Mouse (Mus musculus): Measurements from ENCODE around the gene Gm27021. TPM values are rescaled to one million over a fixed set of nuclear protein-coding genes. Genes with fewer than 3 reads are reported as not detected.
A peak's percentile ranks its signal among the peaks of the same experiment; 100 is the strongest.
"Not testable (repeated sequence)": the region's sequence is repeated elsewhere in the genome, so short reads cannot be mapped to it uniquely, and the experiment has no call there.

Gm27021 gene
- polyA plus RNA-seq, 1 experiment from 2014 or later, result 2.6 TPM

- Histone ChIP-seq H3K4me3 (ENCODE audit: low read depth, low read length) (no peak overlapping the region), H3K4me1 (replicated peaks; ENCODE audit: control insufficient read depth, insufficient read depth, low read length) (no peaks in the 10 kb centered on the region)
- 84% methylated on average over 10 of the region's 10 CpGs for WGBS
Observed at GRCm38 (mm10) chr8:120681113-120681512, 13.2 kb upstream of the Gm27021 start.

GRCm38 (mm10) chr8:120680405-120680804 is 12.5 kb upstream of the Gm27021 start:
- not testable (repeated sequence) for H3K9me3 ChIP-seq (ENCODE audit: control insufficient read depth, low read length); H3K36me3 ChIP-seq (ENCODE audit: control insufficient read depth, insufficient read depth, low read length); H3K27ac ChIP-seq (ENCODE audit: low read depth, low read length); H3K4me1 ChIP-seq (replicated peaks; ENCODE audit: control insufficient read depth, insufficient read depth, low read length); H3K4me3 ChIP-seq (ENCODE audit: low read depth, low read length); H3K27me3 ChIP-seq (ENCODE audit: control insufficient read depth, insufficient read depth, low read length); H3K4me2 ChIP-seq (replicated peaks; ENCODE audit: low read depth, low read length); ATAC-seq (ENCODE audit: low FRiP score); H3K9ac ChIP-seq (ENCODE audit: low read depth, low read length)
- 70% methylated on average over 7 of the region's 7 CpGs for WGBS
- DNase-seq (ENCODE audit: low spot score), result peak; percentile 56

More at GRCm38 (mm10) chr8:120681113-120681512, 13.2 kb upstream of the Gm27021 start:
- Histone ChIP-seq H3K9ac (ENCODE audit: low read depth, low read length) (no peak overlapping the region), H3K9me3 (ENCODE audit: control insufficient read depth, low read length) (no peaks in the 10 kb centered on the region), H3K27ac (ENCODE audit: low read depth, low read length) (no peak overlapping the region), H3K36me3 (ENCODE audit: control insufficient read depth, insufficient read depth, low read length) (no peaks in the 10 kb centered on the region), H3K4me2 (replicated peaks; ENCODE audit: low read depth, low read length) (no peak overlapping the region), H3K27me3 (ENCODE audit: control insufficient read depth, insufficient read depth, low read length) (no peaks in the 10 kb centered on the region; the same call in 1 of the 2 replicates)
- DNase-seq (ENCODE audit: low spot score) (no peak), ATAC-seq (ENCODE audit: low FRiP score) (no peak)

- Histone ChIP-seq H3K4me3 (ENCODE audit: low read depth, low read length) (no peak overlapping the region), H3K4me2 (replicated peaks; ENCODE audit: low read depth, low read length) (no peak overlapping the region), H3K36me3 (ENCODE audit: control insufficient read depth, insufficient read depth, low read length) (no peaks in the 10 kb centered on the region), H3K27me3 (ENCODE audit: control insufficient read depth, insufficient read depth, low read length) (no peaks in the 10 kb centered on the region; the same call in 1 of the 2 replicates), H3K9ac (ENCODE audit: low read depth, low read length) (no peak overlapping the region), H3K27ac (ENCODE audit: low read depth, low read length) (no peak overlapping the region), H3K4me1 (replicated peaks; ENCODE audit: control insufficient read depth, insufficient read depth, low read length) (no peaks in the 10 kb centered on the region), H3K9me3 (ENCODE audit: control insufficient read depth, low read length) (no peaks in the 10 kb centered on the region)
- ATAC-seq (ENCODE audit: low FRiP score), result no peak
- WGBS, result 73% methylated on average over 11 of the region's 11 CpGs
- DNase-seq (ENCODE audit: low spot score), result no peak
Observed at GRCm38 (mm10) chr8:120679629-120680387, 11.9 kb upstream of the Gm27021 start.

GRCm38 (mm10) chr8:120678447-120678846 is 10.6 kb upstream of the Gm27021 start:
- H3K4me1 ChIP-seq (replicated peaks; ENCODE audit: control insufficient read depth, insufficient read depth, low read length), result no peaks in the 10 kb centered on the region
- H3K4me2 ChIP-seq (replicated peaks; ENCODE audit: low read depth, low read length), result no peak overlapping the region
- WGBS, result 13% methylated on average over 10 of the region's 10 CpGs
- no peak overlapping the region for H3K4me3 ChIP-seq (ENCODE audit: low read depth, low read length)
- no peak overlapping the region for H3K9ac ChIP-seq (ENCODE audit: low read depth, low read length)
- H3K27me3 ChIP-seq (ENCODE audit: control insufficient read depth, insufficient read depth, low read length), result no peaks in the 10 kb centered on the region; the same call in 1 of the 2 replicates
- H3K36me3 ChIP-seq (ENCODE audit: control insufficient read depth, insufficient read depth, low read length), result 0 out of 2 replicates have a peak, but pooled peaks cover 2% of the 10 kb centered on the region
- no peak overlapping the region for H3K27ac ChIP-seq (ENCODE audit: low read depth, low read length)
- DNase-seq (ENCODE audit: low spot score), result peak; percentile 92
- ATAC-seq (ENCODE audit: low FRiP score), result no peak
- no peaks in the 10 kb centered on the region for H3K9me3 ChIP-seq (ENCODE audit: control insufficient read depth, low read length)

- Histone ChIP-seq H3K4me1 (replicated peaks; ENCODE audit: control insufficient read depth, insufficient read depth, low read length) (no peaks in the 10 kb centered on the region), H3K4me3 (ENCODE audit: low read depth, low read length) (no peak overlapping the region), H3K9me3 (ENCODE audit: control insufficient read depth, low read length) (no peaks in the 10 kb centered on the region), H3K9ac (ENCODE audit: low read depth, low read length) (no peak overlapping the region), H3K4me2 (replicated peaks; ENCODE audit: low read depth, low read length) (no peak overlapping the region), H3K27ac (ENCODE audit: low read depth, low read length) (no peak overlapping the region), H3K36me3 (ENCODE audit: control insufficient read depth, insufficient read depth, low read length) (peaks cover 9% of the 10 kb centered on the region; the same call in 1 of the 2 replicates), H3K27me3 (ENCODE audit: control insufficient read depth, insufficient read depth, low read length) (no peaks in the 10 kb centered on the region; the same call in 1 of the 2 replicates)
- no peak for DNase-seq (ENCODE audit: low spot score)
- 72% methylated on average over 8 of the region's 8 CpGs for WGBS
- no peak for ATAC-seq (ENCODE audit: low FRiP score)
Observed at GRCm38 (mm10) chr8:120675718-120676117, 7.8 kb upstream of the Gm27021 start.

GRCm38 (mm10) chr8:120673298-120673697 is 5.4 kb upstream of the Gm27021 start:
- H3K36me3 ChIP-seq (ENCODE audit: control insufficient read depth, insufficient read depth, low read length), result peaks cover 9% of the 10 kb centered on the region; the same call in 1 of the 2 replicates

GRCm38 (mm10) chr8:120672626-120673229 is 4.8 kb upstream of the Gm27021 start:
- H3K27me3 ChIP-seq (ENCODE audit: control insufficient read depth, insufficient read depth, low read length), result no peaks in the 10 kb centered on the region
- DNase-seq (ENCODE audit: low spot score) (no peak), ATAC-seq (ENCODE audit: low FRiP score) (no peak)
- H3K27ac ChIP-seq (ENCODE audit: low read depth, low read length), result no peak overlapping the region
- H3K4me3 ChIP-seq (ENCODE audit: low read depth, low read length), result no peak overlapping the region
- H3K9ac ChIP-seq (ENCODE audit: low read depth, low read length), result no peak overlapping the region
- H3K36me3 ChIP-seq (ENCODE audit: control insufficient read depth, insufficient read depth, low read length), result peaks cover 9% of the 10 kb centered on the region; the same call in 1 of the 2 replicates
- no peak overlapping the region for H3K4me2 ChIP-seq (replicated peaks; ENCODE audit: low read depth, low read length)
- WGBS, result 95% methylated on average over 16 of the region's 16 CpGs
- H3K9me3 ChIP-seq (ENCODE audit: control insufficient read depth, low read length), result no peaks in the 10 kb centered on the region
- no peaks in the 10 kb centered on the region; the same call in 1 of the 2 replicates for H3K4me1 ChIP-seq (replicated peaks; ENCODE audit: control insufficient read depth, insufficient read depth, low read length)

More at GRCm38 (mm10) chr8:120673298-120673697, 5.4 kb upstream of the Gm27021 start:
- no peak for ATAC-seq (ENCODE audit: low FRiP score)
- Histone ChIP-seq H3K9me3 (ENCODE audit: control insufficient read depth, low read length) (no peaks in the 10 kb centered on the region), H3K4me1 (replicated peaks; ENCODE audit: control insufficient read depth, insufficient read depth, low read length) (no peaks in the 10 kb centered on the region; the same call in 1 of the 2 replicates), H3K4me3 (ENCODE audit: low read depth, low read length) (no peak overlapping the region), H3K27ac (ENCODE audit: low read depth, low read length) (no peak overlapping the region), H3K9ac (ENCODE audit: low read depth, low read length) (no peak overlapping the region), H3K27me3 (ENCODE audit: control insufficient read depth, insufficient read depth, low read length) (no peaks in the 10 kb centered on the region), H3K4me2 (replicated peaks; ENCODE audit: low read depth, low read length) (no peak overlapping the region)
- no peak for DNase-seq (ENCODE audit: low spot score)
- WGBS, result 95% methylated on average over 7 of the region's 7 CpGs

GRCm38 (mm10) chr8:120671775-120672174 is 3.9 kb upstream of the Gm27021 start:
- WGBS, result 73% methylated on average over 6 of the region's 6 CpGs
- Histone ChIP-seq H3K9me3 (ENCODE audit: control insufficient read depth, low read length) (no peaks in the 10 kb centered on the region), H3K27me3 (ENCODE audit: control insufficient read depth, insufficient read depth, low read length) (no peaks in the 10 kb centered on the region), H3K27ac (ENCODE audit: low read depth, low read length) (no peak overlapping the region), H3K4me3 (ENCODE audit: low read depth, low read length) (no peak overlapping the region), H3K4me2 (replicated peaks; ENCODE audit: low read depth, low read length) (no peak overlapping the region), H3K4me1 (replicated peaks; ENCODE audit: control insufficient read depth, insufficient read depth, low read length) (peaks cover 2% of the 10 kb centered on the region), H3K36me3 (ENCODE audit: control insufficient read depth, insufficient read depth, low read length) (peaks cover 9% of the 10 kb centered on the region; the same call in 1 of the 2 replicates), H3K9ac (ENCODE audit: low read depth, low read length) (no peak overlapping the region)
- ATAC-seq (ENCODE audit: low FRiP score) (no peak), DNase-seq (ENCODE audit: low spot score) (no peak)
